Mouse (Mus musculus) regulatory T cell (primary cell): ENCODE measurements around the gene Gpr152.

ENCODE experiments used
- in situ Hi-C: fragments of 300-600 bp; cut with MboI, MseI; formaldehyde crosslinking; loops from one replicate; pipeline ENCODE4 v1.15.1; 2025; ENCODE audit warnings: high pct_unique_total_duplicates

Gene Gpr152

GRCm38 (mm10) chr19:4149283-4149682 lies 9.7 kb downstream of the Gpr152 start:
- in situ Hi-C loops: no loop called here

- in situ Hi-C loops: loop anchor here (5.0 kb wide), 1 partner anchor 52 kb away; the partner anchor contains the start of gene Rad9a
Observed at GRCm38 (mm10) chr19:4149764-4150461, 10.3 kb downstream of the Gpr152 start.

GRCm38 (mm10) chr19:4150567-4151487 lies 11.2 kb downstream of the Gpr152 start:
- in situ Hi-C loops: loop anchor here (5.0 kb wide), 1 partner anchor 51 kb away; the partner anchor contains the start of gene Rad9a

GRCm38 (mm10) chr19:4151488-4151860 lies 11.9 kb downstream of the Gpr152 start:
- in situ Hi-C loops: loop anchor here (5.0 kb wide), 1 partner anchor 51 kb away; the partner anchor contains the start of gene Rad9a

- in situ Hi-C loops: loop anchor here (5.0 kb wide), 1 partner anchor 50 kb away; the partner anchor contains the start of gene Rad9a
Observed at GRCm38 (mm10) chr19:4151898-4152297, 12.3 kb downstream of the Gpr152 start.

- in situ Hi-C loops: loop anchor here (5.0 kb wide), 1 partner anchor 50 kb away; the partner anchor contains the start of gene Rad9a
Observed at GRCm38 (mm10) chr19:4152445-4153231, 13.1 kb downstream of the Gpr152 start.

GRCm38 (mm10) chr19:4153232-4153654 lies 13.7 kb downstream of the Gpr152 start, which contains the start of gene Ptprcap:
Gene Ptprcap (plus strand): TSS chr19:4153604.
- in situ Hi-C loops: loop anchor here (5.0 kb wide), 1 partner anchor 49 kb away; the partner anchor contains the start of gene Rad9a

- in situ Hi-C loops: loop anchor here (5.0 kb wide), 1 partner anchor 48 kb away; the partner anchor contains the start of gene Rad9a
Observed at GRCm38 (mm10) chr19:4154437-4155222, 15.0 kb downstream of the Gpr152 start.

GRCm38 (mm10) chr19:4155223-4156072 lies 15.9 kb downstream of the Gpr152 start:
- in situ Hi-C loops: no loop called here

- in situ Hi-C loops: no loop called here
Observed at GRCm38 (mm10) chr19:4156073-4156579, 16.5 kb downstream of the Gpr152 start.

- in situ Hi-C loops: no loop called here
Observed at GRCm38 (mm10) chr19:4156771-4157170, 17.2 kb downstream of the Gpr152 start.

- in situ Hi-C loops: no loop called here
Observed at GRCm38 (mm10) chr19:4159049-4159448, 19.5 kb downstream of the Gpr152 start.

- in situ Hi-C loops: no loop called here
Observed at GRCm38 (mm10) chr19:4162646-4163542, 23.3 kb downstream of the Gpr152 start, which contains the start of gene Rps6kb2. Gene Rps6kb2 (minus strand): TSS chr19:4163354.

- in situ Hi-C loops: no loop called here
Observed at GRCm38 (mm10) chr19:4163543-4163887, 23.9 kb downstream of the Gpr152 start.

- in situ Hi-C loops: no loop called here
Observed at GRCm38 (mm10) chr19:4164100-4164499, 24.5 kb downstream of the Gpr152 start.

GRCm38 (mm10) chr19:4164721-4165120 lies 25.1 kb downstream of the Gpr152 start:
- in situ Hi-C loops: no loop called here

GRCm38 (mm10) chr19:4166678-4167476 lies 27.3 kb downstream of the Gpr152 start:
- in situ Hi-C loops: no loop called here
